Mouse (Mus musculus): ENCODE results near the gene Cdk17.
A peak's percentile ranks its signal among the peaks of the same experiment; 100 is the strongest.

Cdk17 gene

GRCm38 (mm10) chr10:93261981-93262499 is 101.4 kb downstream of the Cdk17 start:
- DNase-seq (ENCODE audit: low read depth, low spot score), result no peak

- no peak for DNase-seq (ENCODE audit: low read depth, low spot score)
Observed at GRCm38 (mm10) chr10:93263431-93263830, 102.8 kb downstream of the Cdk17 start.

GRCm38 (mm10) chr10:93264001-93264400 is 103.3 kb downstream of the Cdk17 start:
- no peak for DNase-seq (ENCODE audit: low read depth, low spot score)

- no peak for DNase-seq (ENCODE audit: low read depth, low spot score)
Observed at GRCm38 (mm10) chr10:93265833-93266232, 105.2 kb downstream of the Cdk17 start.

GRCm38 (mm10) chr10:93266521-93266920 is 105.8 kb downstream of the Cdk17 start:
- DNase-seq (ENCODE audit: low read depth, low spot score), result no peak

- no peak for DNase-seq (ENCODE audit: low read depth, low spot score)
Observed at GRCm38 (mm10) chr10:93267509-93267908, 106.8 kb downstream of the Cdk17 start.

DNA sequence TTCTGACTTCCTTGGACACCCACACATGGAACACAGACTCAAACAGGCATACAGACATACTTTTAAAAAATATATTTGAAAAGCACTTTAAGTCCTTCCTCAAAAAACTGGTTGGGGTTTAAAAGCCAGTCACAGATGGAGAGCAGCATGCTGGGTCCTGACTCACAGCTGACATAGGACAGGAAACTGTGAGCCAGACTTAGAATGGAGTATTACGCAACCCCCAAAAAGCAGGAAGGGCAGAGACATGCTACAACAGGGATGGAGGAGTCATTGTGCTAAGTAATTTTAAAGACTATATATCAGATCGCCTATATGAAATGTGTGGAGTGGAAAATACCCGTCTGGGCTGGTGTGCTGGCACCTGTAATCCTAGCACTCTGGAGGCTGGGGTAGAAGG is 107.7 kb downstream of the Cdk17 start:
- DNase-seq (ENCODE audit: low read depth, low spot score), result no peak

- DNase-seq (ENCODE audit: low read depth, low spot score), result no peak
Observed at GRCm38 (mm10) chr10:93269744-93270143, 109.1 kb downstream of the Cdk17 start.

DNA sequence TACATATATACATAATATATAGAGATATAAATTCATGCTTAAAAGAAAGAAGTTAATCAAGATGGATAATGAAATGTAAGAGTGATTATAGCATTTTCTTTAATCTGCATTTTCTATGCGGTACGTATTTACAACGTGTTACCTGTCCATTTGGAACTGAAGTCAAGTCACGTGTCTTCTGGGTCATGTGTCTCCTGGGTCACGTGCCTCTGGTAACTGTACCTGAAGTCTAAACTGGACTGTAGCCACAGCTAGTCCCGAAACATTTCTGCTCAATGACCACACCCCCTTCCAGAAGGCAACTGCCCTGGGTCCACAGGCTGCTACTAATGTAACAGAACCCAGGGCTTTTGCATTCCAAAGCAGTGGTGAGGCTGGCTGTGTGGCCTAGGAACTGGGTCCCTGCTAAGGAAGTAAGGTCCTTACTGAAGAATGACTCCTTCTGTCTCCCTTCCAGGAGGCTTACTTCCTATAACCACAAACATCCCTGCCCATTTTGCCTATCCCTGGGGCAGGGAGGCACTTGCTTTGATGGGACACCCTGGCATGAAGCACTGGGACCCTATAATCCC is 110.3 kb downstream of the Cdk17 start:
- DNase-seq (ENCODE audit: low read depth, low spot score), result no peak

DNA sequence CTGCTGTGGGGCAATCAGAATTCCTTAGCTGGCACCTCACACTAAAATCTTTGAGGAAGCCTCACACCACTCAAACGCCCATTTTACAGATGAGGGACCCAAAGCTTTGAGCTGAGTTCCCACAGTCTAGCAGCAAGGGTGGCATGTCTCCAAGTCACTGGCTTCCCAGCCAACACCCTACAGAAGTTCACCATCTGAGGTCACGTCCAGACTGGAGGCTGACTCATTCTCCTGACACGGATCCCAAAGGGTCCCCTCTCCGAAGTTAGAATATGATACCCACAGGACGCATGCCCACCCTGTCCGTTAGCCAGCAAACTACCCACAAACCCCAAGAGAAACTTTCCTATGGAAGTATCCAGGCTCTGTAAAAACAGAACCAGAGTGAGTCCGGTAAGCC is 111.2 kb downstream of the Cdk17 start:
- DNase-seq (ENCODE audit: low read depth, low spot score), result no peak

GRCm38 (mm10) chr10:93272986-93273982 is 112.6 kb downstream of the Cdk17 start:
- DNase-seq (ENCODE audit: low read depth, low spot score), result no peak

GRCm38 (mm10) chr10:93274277-93274696 is 113.6 kb downstream of the Cdk17 start:
- DNase-seq (ENCODE audit: low read depth, low spot score), result no peak

GRCm38 (mm10) chr10:93275212-93276136 is 114.8 kb downstream of the Cdk17 start:
- DNase-seq (ENCODE audit: low read depth, low spot score), result no peak

DNA sequence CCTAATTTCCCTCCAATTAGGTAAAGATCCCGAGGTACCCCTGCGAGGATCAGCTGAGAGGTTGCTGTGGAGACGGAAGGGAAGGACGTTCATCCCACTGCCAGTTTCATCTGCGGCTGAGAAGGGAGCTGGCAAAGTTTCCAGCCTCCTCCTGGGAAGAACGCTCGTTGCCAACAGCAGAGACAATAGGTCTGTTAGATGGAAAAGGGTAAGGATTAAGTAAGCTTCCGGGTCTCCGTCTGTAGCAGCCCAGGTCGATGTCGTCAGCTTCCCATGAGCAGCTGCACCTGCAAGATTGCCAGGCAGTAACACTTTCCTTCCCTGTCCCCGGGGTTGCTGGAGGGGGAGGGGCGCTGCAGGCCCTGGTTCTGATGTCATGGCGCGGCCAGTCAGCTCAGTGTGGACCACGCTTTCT is 115.7 kb downstream of the Cdk17 start:
- no peak for DNase-seq (ENCODE audit: low read depth, low spot score)

- DNase-seq (ENCODE audit: low read depth, low spot score), result no peak
Observed at GRCm38 (mm10) chr10:93276857-93277256, 116.2 kb downstream of the Cdk17 start.

DNA sequence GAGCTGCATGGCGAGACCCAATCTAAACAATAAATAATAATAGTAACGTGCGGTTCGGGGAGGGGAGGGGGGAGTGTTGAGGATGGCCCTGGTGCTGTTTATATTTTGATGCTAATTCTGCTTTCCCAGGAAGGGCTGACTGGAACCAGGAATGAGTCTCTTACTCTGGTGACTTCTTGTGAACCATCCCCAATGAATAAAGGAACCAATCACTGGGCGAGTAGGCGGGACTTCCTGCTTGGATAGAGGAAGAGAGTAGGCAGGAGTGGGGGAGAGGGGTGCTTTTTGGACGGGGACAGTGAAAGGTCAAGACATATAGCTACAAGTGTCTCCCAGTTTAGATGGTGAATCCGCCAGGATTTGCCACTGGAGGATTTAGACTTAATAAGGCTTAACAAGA is 117.7 kb downstream of the Cdk17 start:
- DNase-seq (ENCODE audit: low read depth, low spot score), result no peak

DNA sequence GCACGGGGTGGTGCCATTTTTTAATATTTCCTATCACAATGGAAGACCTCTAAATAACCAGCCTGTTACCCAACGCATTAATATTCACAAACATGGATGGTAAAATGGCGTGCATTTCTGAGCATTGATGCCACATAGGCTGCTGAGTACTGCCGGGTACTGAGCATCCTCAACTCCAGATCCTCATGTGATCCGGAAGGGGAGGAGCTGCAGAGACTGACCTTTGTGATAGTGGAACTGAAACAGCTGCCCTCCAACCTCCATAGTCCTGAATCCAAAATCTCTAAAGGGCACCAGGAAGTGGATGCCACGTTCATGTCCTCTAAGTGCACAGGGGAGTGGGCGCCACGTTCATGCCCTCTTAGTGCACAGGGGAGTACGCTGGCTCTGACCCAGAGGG is 118.4 kb downstream of the Cdk17 start:
- DNase-seq (ENCODE audit: low read depth, low spot score), result no peak

DNA sequence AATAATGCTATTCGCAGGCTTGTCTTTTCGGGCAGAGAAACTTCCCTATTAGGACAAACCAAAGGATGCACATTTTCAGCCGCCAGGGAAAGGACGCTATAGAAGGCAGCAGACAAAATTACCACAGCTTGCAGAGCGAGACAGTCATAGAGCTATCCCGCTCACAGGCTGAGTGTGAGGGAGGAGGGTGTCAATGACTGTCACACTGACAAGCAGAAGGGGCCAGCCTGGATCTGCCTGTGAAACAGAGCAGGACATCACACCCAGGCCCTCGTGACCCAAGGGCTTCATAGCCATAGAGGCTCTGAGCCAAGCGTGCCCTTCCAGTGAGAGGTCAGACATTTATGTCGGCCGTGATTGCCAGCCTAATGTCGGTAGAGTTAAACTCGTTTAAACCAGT is 119.9 kb downstream of the Cdk17 start:
- DNase-seq (ENCODE audit: low read depth, low spot score), result no peak

DNA sequence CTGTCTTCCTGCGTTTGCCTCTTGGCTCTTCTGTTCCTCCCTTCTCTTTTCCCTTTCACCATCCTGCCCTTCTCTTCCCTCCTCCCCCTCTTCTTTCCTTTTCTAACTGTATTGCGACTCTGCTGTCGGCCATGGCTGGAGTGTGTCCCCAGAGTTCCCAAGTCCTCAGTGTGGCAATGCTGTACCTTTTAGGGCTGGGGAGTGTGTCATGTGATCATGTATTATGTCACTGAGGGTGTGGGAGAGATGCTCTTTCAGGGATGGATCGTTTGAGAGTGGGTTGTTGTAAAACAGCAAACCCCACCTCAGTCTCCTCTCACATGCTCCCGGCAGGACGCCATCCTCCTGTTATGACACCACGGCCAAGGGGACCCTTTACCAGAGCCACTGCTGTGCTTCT is 120.4 kb downstream of the Cdk17 start:
- no peak for DNase-seq (ENCODE audit: low read depth, low spot score)

GRCm38 (mm10) chr10:93282526-93282964 is 121.9 kb downstream of the Cdk17 start:
- no peak for DNase-seq (ENCODE audit: low read depth, low spot score)

GRCm38 (mm10) chr10:93283258-93283657 is 122.6 kb downstream of the Cdk17 start:
- peak; percentile 1 for DNase-seq (ENCODE audit: low read depth, low spot score)

- no peak for DNase-seq (ENCODE audit: low read depth, low spot score)
Observed at GRCm38 (mm10) chr10:93285489-93285888, 124.8 kb downstream of the Cdk17 start.

Data from c-Kit-negative CD71-positive TER-119-positive erythroid progenitor cells, embryonic 14.5 days (primary cell).